Mouse (Mus musculus) lung, postnatal 0 days (tissue): ENCODE data around the gene Glb1l.

Experiments
- CTCF ChIP-seq: IDR thresholded peaks from 2 replicates; pipeline ENCODE4 v1.5.1; 2016; ENCODE audit warnings: antibody characterized with exemption, mild to moderate bottlenecking
- EP300 ChIP-seq: IDR thresholded peaks from 2 replicates; pipeline ENCODE4 v1.6.1; 2016; ENCODE audit warnings: antibody characterized with exemption, mild to moderate bottlenecking, control low read depth

DNA sequence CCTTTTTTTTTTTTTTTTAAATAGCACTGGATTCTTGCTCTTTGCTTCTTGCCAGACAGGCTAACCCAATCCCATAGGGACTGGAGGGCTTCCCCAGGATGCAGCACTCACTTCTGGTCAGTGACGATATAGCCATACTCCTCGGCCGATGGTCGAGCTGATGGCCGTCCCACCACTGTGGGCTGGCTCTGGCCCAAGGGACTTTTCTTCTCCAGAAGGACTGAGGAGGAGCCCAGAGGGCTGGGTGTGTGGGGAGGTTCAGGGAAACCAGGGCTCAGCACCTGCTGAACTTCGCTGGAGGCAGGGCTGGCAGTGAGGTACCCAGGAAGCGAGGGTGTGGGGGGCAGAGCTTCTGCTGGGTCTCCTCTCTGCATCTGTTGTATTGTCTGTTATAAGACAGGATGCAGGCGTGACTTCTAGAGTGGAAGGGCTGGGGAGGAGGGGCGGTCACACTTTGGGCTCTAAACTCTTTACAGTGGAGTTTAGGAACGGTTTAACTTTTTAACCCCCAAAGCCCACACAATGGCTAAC is 45.0 kb upstream of the Glb1l start:
- no peak for TF ChIP-seq EP300
- no peak for TF ChIP-seq CTCF
